Mouse (Mus musculus) embryonic facial prominence, embryonic 12.5 days (tissue): ENCODE data around the gene Rel. TPM values are rescaled to one million over a fixed set of nuclear protein-coding genes. Genes with fewer than 3 reads are reported as not detected.

Experiments
- ATAC-seq: fragments of 200-750 bp; cut with Nextera tagmentation; 2 replicates; pipeline ENCODE4 v1.8.0; 2017; ENCODE audit not compliant: insufficient number of reproducible peaks, insufficient read depth, low FRiP score, low TSS enrichment
- H3K27ac ChIP-seq: fragments of 300-500 bp; sonication (generic); 2 replicates; pipeline ENCODE4 v1.5.1; 2016; ENCODE audit warnings: mild to moderate bottlenecking
- H3K27me3 ChIP-seq: fragments of 300-500 bp; sonication (generic); 2 replicates; pipeline ENCODE4 v1.6.1; 2016; ENCODE audit warnings: mild to moderate bottlenecking, moderate library complexity
- H3K36me3 ChIP-seq: fragments of 300-500 bp; sonication (generic); 2 replicates; pipeline ENCODE4 v1.6.1; 2016; ENCODE audit warnings: mild to moderate bottlenecking
- H3K4me1 ChIP-seq: fragments of 300-500 bp; sonication (generic); 2 replicates; pipeline ENCODE4 v1.6.1; 2016
- H3K4me2 ChIP-seq: fragments of 300-500 bp; sonication (generic); replicated peaks from 2 replicates; pipeline ENCODE4 v1.6.1; 2016; ENCODE audit warnings: mild to moderate bottlenecking, moderate library complexity
- H3K4me3 ChIP-seq: fragments of 300-500 bp; sonication (generic); 2 replicates; pipeline ENCODE4 v1.5.1; 2016; ENCODE audit warnings: mild to moderate bottlenecking
- H3K9ac ChIP-seq: fragments of 300-500 bp; sonication (generic); 2 replicates; pipeline ENCODE4 v1.6.1; 2016; ENCODE audit warnings: mild to moderate bottlenecking, moderate library complexity
- H3K9me3 ChIP-seq: fragments of 300-500 bp; sonication (generic); 2 replicates; pipeline ENCODE4 v1.6.1; 2016; ENCODE audit warnings: mild to moderate bottlenecking, moderate library complexity
- WGBS: fragments of 180-500 bp; shearing (Covaris S2); methylation state at CpG from one replicate; pipeline ENCODE4 v1.1.7; 2016; 5-methylcytosine and 5-hydroxymethylcytosine counted together
- polyA plus RNA-seq: library from polyadenylated mRNA; unstranded; fragments of >200 nt; fragmentation: Nextera tagmentation; extraction: Ambion mirVana; gene quantifications from 2 replicates; pipeline ENCODE4 v1.2.1, GENCODE M21; 2016

Gene Rel
- polyA plus RNA-seq, 1 experiment from 2014 or later = 0.97 TPM

DNA sequence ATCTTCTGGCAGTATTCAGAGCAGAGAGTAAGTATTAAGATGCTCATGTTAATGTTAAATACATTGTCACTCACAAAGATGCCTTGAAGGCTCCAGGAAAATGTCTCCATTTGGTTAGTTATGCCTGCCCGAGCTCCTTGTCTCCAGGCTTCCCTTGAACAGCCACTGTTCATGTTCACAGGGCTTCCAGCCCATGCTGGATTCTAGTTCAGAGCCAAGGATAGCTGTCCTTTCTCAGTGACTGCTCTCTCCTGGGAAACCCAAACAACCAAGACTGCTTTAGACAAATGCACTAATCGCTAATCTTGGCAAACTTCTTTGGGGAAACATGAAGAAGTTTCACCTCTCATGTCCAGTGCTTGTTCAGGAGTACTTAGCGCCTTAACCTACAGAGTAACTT, 58.5 kb downstream of the Rel start:
- no peak for ATAC-seq
- H3K27me3 ChIP-seq = no peaks in the 10 kb centered on the region
- 87% methylated on average over 3 of the region's 3 CpGs for WGBS

DNA sequence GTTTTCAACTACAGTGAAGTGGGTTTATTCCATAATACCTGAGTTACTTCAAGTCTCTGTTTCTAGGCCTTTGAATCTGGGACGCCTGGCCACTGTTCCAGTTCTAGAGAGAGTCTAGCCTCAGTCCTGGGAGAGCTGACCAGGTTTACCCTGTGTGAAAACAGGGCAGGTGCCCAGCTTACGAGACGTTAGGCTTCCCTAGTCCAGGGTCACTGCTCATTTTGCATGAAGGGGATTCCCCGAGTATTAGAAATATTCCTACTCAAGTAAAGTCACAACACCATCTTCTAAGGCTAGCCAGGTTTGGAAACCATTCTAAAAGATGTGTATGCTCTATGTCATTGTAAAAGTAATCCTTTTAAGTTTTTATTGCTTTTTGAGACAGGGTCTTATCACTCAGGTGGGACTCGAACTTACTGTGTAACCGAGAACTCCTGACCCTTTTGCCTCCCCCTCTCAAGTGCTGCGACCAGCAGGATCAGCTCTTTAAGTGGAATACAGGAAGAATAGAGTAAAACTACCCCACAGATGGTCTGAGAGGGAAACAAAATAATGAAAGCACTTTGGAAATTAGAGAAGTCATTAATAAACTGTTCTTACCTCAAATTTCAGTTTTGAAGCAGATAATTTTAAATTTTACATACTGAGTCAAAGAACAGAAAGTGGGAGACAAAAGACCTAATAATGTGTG, 66.0 kb downstream of the Rel start:
- Histone ChIP-seq H3K27me3 (no peaks in the 10 kb centered on the region), H3K4me1 (no peaks in the 10 kb centered on the region), H3K4me3 (no peak overlapping the region), H3K9ac (no peak overlapping the region), H3K4me2 (no peak overlapping the region), H3K27ac (no peak overlapping the region), H3K36me3 (peaks cover 29% of the 10 kb centered on the region), H3K9me3 (no peaks in the 10 kb centered on the region)
- WGBS = 86% methylated on average over 7 of the region's 7 CpGs
- ATAC-seq = no peak

More for the DNA sequence above, 58.5 kb downstream of the Rel start:
- no peak overlapping the region for H3K4me2 ChIP-seq
- H3K9me3 ChIP-seq = no peaks in the 10 kb centered on the region
- peaks cover 78% of the 10 kb centered on the region for H3K36me3 ChIP-seq
- no peaks in the 10 kb centered on the region for H3K4me1 ChIP-seq
- no peak overlapping the region for H3K9ac ChIP-seq
- H3K27ac ChIP-seq = no peak overlapping the region
- no peak overlapping the region for H3K4me3 ChIP-seq

DNA sequence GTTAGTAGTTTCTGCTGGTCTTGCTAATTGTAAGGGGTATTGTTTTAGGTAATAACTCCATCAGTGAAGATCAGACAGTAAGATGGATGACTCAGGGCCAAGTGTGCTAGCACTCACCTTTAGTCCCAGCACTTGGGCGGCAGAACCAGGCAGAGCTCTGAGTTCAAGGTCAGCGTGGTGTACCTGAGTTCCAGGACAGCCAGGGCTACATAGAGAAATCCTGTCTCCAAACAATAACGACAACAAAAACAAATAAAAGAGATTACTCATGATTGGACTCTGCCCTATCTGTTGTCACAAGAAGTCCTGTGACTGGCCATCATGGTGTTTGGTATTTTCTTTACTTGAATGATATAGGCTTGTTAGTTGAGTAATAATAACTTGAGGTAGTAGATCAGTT, 68.9 kb downstream of the Rel start:
- 92% methylated on average over 3 of the region's 3 CpGs for WGBS
- Histone ChIP-seq H3K4me3 (no peak overlapping the region), H3K9me3 (no peaks in the 10 kb centered on the region), H3K9ac (no peak overlapping the region), H3K27ac (no peak overlapping the region), H3K27me3 (no peaks in the 10 kb centered on the region), H3K4me2 (no peak overlapping the region), H3K4me1 (no peaks in the 10 kb centered on the region), H3K36me3 (peaks cover 12% of the 10 kb centered on the region; the same call in 1 of the 2 replicates)
- no peak for ATAC-seq

GRCm38 (mm10) chr11:23699414-23700095, 71.2 kb downstream of the Rel start:
- 55% methylated on average over 3 of the region's 3 CpGs for WGBS
- no peak overlapping the region for H3K4me3 ChIP-seq
- no peak overlapping the region for H3K27ac ChIP-seq
- no peaks in the 10 kb centered on the region for H3K27me3 ChIP-seq
- peaks cover 11% of the 10 kb centered on the region; the same call in 1 of the 2 replicates for H3K36me3 ChIP-seq
- H3K9me3 ChIP-seq = no peaks in the 10 kb centered on the region
- no peak overlapping the region for H3K9ac ChIP-seq
- H3K4me2 ChIP-seq = no peak overlapping the region
- no peak for ATAC-seq
- no peaks in the 10 kb centered on the region for H3K4me1 ChIP-seq

DNA sequence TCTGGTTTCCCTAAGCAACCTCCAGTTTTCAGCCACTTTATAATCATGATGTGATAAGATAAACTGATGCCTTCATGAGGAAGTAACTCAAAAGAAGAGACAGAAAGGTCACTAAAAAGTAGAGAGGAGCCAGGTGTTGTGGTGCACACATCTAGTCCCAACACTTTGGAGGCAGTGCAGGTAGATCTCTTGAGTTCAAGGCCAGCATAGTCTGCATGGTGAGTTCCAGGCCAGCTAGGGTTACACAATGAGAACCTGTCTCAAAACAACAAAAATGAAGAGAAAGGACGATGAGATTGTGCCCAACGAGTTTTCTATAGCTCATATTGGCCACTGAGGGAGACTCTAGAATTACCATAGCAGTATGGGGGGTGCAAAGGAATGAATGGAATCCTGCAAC, 72.2 kb downstream of the Rel start:
- no peak overlapping the region for H3K9ac ChIP-seq
- no peaks in the 10 kb centered on the region for H3K4me1 ChIP-seq
- H3K4me3 ChIP-seq = no peak overlapping the region
- no peaks in the 10 kb centered on the region for H3K27me3 ChIP-seq
- WGBS = 71% methylated on average over 2 of the region's 2 CpGs
- no peak for ATAC-seq
- no peak overlapping the region for H3K4me2 ChIP-seq
- peaks cover 7% of the 10 kb centered on the region; the same call in 1 of the 2 replicates for H3K36me3 ChIP-seq
- no peaks in the 10 kb centered on the region for H3K9me3 ChIP-seq
- no peak overlapping the region for H3K27ac ChIP-seq

GRCm38 (mm10) chr11:23695847-23696246, 74.9 kb downstream of the Rel start:
- Histone ChIP-seq H3K27ac (no peak overlapping the region), H3K36me3 (peaks cover 7% of the 10 kb centered on the region; the same call in 1 of the 2 replicates), H3K9me3 (no peaks in the 10 kb centered on the region), H3K4me1 (no peaks in the 10 kb centered on the region), H3K27me3 (no peaks in the 10 kb centered on the region), H3K4me3 (no peak overlapping the region), H3K9ac (no peak overlapping the region), H3K4me2 (no peak overlapping the region)
- ATAC-seq = no peak

DNA sequence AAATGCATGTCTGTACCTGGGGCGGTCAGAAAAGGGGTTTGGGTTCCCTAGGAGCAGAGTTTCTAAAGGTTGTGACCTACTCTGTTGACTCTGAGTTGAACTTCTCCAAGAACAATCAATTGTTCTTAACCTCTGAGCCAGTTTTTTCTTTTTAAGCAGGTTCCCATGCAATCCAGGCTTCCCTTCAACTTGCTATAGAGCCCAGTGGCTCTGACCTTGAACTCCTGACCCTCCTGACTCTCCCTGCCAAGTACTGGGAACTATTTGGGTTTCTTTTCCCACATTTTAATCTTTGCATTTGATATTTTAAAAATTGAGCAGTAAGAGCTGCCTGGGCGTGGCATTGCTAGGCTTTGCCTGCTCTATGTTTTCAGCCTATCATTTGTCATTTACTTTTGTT, 77.5 kb downstream of the Rel start:
- no peaks in the 10 kb centered on the region for H3K27me3 ChIP-seq
- no peak overlapping the region for H3K4me2 ChIP-seq
- H3K27ac ChIP-seq = no peak overlapping the region
- no peaks in the 10 kb centered on the region for H3K4me1 ChIP-seq
- ATAC-seq = no peak
- no peak overlapping the region for H3K4me3 ChIP-seq
- peaks cover 10% of the 10 kb centered on the region; the same call in 1 of the 2 replicates for H3K36me3 ChIP-seq
- no peak overlapping the region for H3K9ac ChIP-seq
- H3K9me3 ChIP-seq = no peaks in the 10 kb centered on the region
- 88% methylated on average over 2 of the region's 2 CpGs for WGBS

GRCm38 (mm10) chr11:23688060-23688459, 82.7 kb downstream of the Rel start:
- Histone ChIP-seq H3K27me3 (no peaks in the 10 kb centered on the region), H3K9me3 (no peaks in the 10 kb centered on the region), H3K4me2 (no peak overlapping the region), H3K36me3 (peaks cover 15% of the 10 kb centered on the region; the same call in 1 of the 2 replicates), H3K4me3 (no peak overlapping the region), H3K4me1 (no peaks in the 10 kb centered on the region), H3K9ac (no peak overlapping the region), H3K27ac (no peak overlapping the region)
- no peak for ATAC-seq
- WGBS = 82% methylated on average over 1 of the region's 1 CpGs

Other genes starting within 250 kb of the Rel start
- gene 1700093K21Rik, start 249.8 kb downstream of the Rel start, polyA plus RNA-seq = 0.19 TPM in 1 of 2 replicates, not detected in the other
- 33.4 and 37.1 TPM in 2 replicates for gene 0610010F05Rik, start 137.3 kb downstream of the Rel start, polyA plus RNA-seq
- gene Pus10, start 105.3 kb downstream of the Rel start, polyA plus RNA-seq = 28.6 and 30.4 TPM in 2 replicates
- gene Pex13, start 105.0 kb downstream of the Rel start, polyA plus RNA-seq = 38.4 and 40.0 TPM in 2 replicates
- 21.3 and 22.8 TPM in 2 replicates for gene Papolg, start 124.3 kb upstream of the Rel start, polyA plus RNA-seq